Comparison of ENCODE assay signal across 8 mouse cellular contexts in genomic region chr9:62811516-62812121, GRCm38 (mm10). TPM values are rescaled to one million over a fixed set of nuclear protein-coding genes. Genes with fewer than 3 reads are reported as not detected.
A peak's percentile ranks its signal among the peaks of the same experiment; 100 is the strongest.
DNase-seq lines count a peak whose midpoint lies in the region; ATAC-seq lines count a peak whose summit lies in the region.

TSS of gene Fem1b (minus strand) at chr9:62811934.

- H3K4me1 ChIP-seq in hindbrain, embryonic 13.5 days (replicated peaks): peaks cover 26% of the 10 kb centered on the region

- H3K9ac ChIP-seq in hindbrain, embryonic 13.5 days: peak within 1 kb of the TSS; percentile 96

- peak within 1 kb of the TSS; percentile 99 for H3K27ac ChIP-seq in hindbrain, embryonic 13.5 days

- peak within 1 kb of the TSS; percentile 97 for H3K4me3 ChIP-seq in hindbrain, embryonic 13.5 days

- H3K36me3 ChIP-seq in hindbrain, embryonic 13.5 days: no peaks in the 10 kb centered on the region

- peak; percentile 92 for ATAC-seq in hindbrain, embryonic 13.5 days (ENCODE audit: low FRiP score)

- under 1% methylated on average over 56 of the region's 68 CpGs for WGBS in hindbrain, embryonic 13.5 days

- DNase-seq in NIH3T3 (ENCODE audit: low read depth): peak; percentile 92
- DNase-seq in cerebellum, postnatal 10 days: peak; percentile 92 to 94
- DNase-seq in frontal cortex, postnatal 10 days (ENCODE audit: low spot score in 2 of 2): peak; percentile 82 to 86
- DNase-seq in layer of hippocampus, postnatal 25 days (ENCODE audit: extremely low spot score in 1 of 2, low spot score in 1 of 2): peak; percentile 82 to 93
- DNase-seq in lung, postnatal 25 days (ENCODE audit: low spot score): peak; percentile 92
- DNase-seq in retina, embryonic 14.5 days (ENCODE audit: low spot score): peak; percentile 97
- peak; percentile 91 for DNase-seq in thymus, postnatal 4 days

- peak within 1 kb of the TSS; percentile 67 for H3K4me2 ChIP-seq in hindbrain, embryonic 13.5 days

- no peaks in the 10 kb centered on the region for H3K27me3 ChIP-seq in hindbrain, embryonic 13.5 days

- no peaks in the 10 kb centered on the region for H3K9me3 ChIP-seq in hindbrain, embryonic 13.5 days

RNA-seq across cellular contexts. Expression of gene Fem1b, which starts in this region (rescaled TPM):
- 48.2 and 49.5 TPM in 2 replicates for polyA plus RNA-seq in hindbrain, embryonic 13.5 days (2015; fragmentation: Nextera tagmentation; extraction: Ambion mirVana)
- 100 to 1,000 TPM in 1 of 2 experiments, 10 to 100 TPM in 1; 97.6 to 105 TPM for total RNA-seq in layer of hippocampus, postnatal 25 days (2021)

Comparison
In these comparisons a context has a peak if more than half of its experiments do, and no peak if none do; other contexts are left out.
1. Peak in every context shown above with its lines: DNase-seq, ATAC-seq, H3K4me3 ChIP-seq and H3K27ac ChIP-seq.